24 mouse cellular contexts compared by ENCODE assay signal in the genomic region with DNA sequence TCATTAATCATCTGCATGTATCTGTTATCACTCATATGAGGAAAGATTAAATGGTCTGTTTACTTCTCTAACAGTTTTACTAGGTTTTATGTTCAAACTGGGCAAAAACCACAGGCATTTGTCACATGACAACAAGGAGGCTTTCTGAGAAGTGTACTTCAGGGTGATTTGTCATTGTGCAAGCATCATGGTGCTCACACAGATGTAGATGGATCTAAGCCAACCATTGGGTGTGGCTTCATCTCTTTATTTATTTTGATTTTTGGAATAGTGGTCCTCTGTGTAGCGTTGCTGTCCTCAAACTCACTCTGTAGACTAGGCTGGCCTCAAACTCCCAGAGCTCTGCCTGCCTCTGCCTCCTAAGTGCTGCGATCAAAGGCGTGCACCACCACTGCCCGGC.
"Had no signal": no experiment of that assay in that cellular context is flagged by ENCODE, and none has a peak within 500 bp of the region (broad histone marks: within the 10 kb centered on the region; RNA-seq: fewer than 3 reads in every experiment).

No protein-coding gene starts in this region.

- DNase-seq: left cerebral cortex, postnatal 4 days; liver; liver, embryonic 13.5 days; liver, postnatal 0 days; lung, adult 18-20 months; lung, adult 2 months; lung, embryonic 14.5 days; lung, postnatal 10 days; lung, postnatal 14 days; lung, postnatal 36 days; lung, postnatal 4 days; midbrain, embryonic 14.5 days had no signal

- ATAC-seq: liver, embryonic 12.5 days; liver, postnatal 0 days; lung, postnatal 0 days; midbrain, embryonic 13.5 days; midbrain, embryonic 15.5 days; midbrain, embryonic 16.5 days had no signal

- H3K27me3 ChIP-seq: limb, embryonic 12.5 days; limb, embryonic 13.5 days; limb, embryonic 15.5 days; liver, embryonic 12.5 days; liver, embryonic 13.5 days; liver, embryonic 15.5 days; lung, embryonic 15.5 days; midbrain, embryonic 12.5 days; midbrain, embryonic 13.5 days; midbrain, embryonic 15.5 days; neural tube, embryonic 12.5 days had no signal
